Mouse (Mus musculus) lung, postnatal 14 days (tissue): ENCODE data around the gene Abi3.

Source experiments
- DNase-seq: peaks from one replicate; pipeline ENCODE4 v3.0.0; 2021

Abi3 gene

DNA sequence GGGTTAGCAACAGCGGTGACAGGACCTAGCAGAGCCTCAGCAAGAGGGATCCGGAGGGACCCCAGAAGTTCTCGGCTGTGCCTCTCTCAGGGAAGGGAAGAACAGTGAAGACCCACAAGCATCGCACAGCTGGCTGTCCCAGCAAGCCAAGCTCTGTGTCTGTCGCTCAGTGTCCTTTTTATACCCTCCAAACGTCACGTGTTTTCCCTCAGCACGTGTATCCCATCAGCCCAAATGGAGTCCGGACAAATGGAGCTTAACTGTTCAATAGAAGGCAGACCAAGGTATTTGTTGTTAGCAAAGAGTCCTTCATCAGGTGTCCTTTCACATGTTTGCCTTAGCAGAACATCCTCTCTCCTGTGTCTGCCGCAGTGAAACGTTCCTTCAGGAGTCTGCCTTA lies 60.7 kb downstream of the Abi3 start:
- no peak for DNase-seq

DNA sequence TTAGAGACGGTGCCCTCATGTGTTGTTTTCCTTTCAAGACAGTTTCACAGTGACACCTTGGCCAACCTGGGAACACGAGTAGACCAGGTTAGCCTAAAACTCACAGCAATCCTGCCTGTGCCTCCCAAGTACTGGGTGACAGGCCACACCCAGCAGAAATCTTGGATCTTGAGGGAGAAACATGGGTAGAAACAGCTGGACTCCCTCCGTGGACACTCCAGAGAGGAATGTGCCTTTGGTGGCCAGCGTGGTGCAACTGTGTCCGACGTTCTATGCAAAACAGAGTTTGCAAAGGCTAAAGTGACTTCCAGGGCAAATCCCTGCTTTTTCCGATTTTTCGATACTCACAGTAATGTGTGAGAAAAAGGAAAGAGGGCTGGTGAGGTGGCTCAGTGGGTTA lies 61.8 kb downstream of the Abi3 start:
- peak; percentile 70 for DNase-seq
